Mouse (Mus musculus) megakaryocyte progenitor cell, adult 5-6 weeks (primary cell): ENCODE measurements around the gene Birc7. TPM values are rescaled to one million over a fixed set of nuclear protein-coding genes. Genes with fewer than 3 reads are reported as not detected.

ENCODE experiments used
- ATAC-seq: replicated peaks from 2 replicates; pipeline ENCODE4 v1.8.0; 2016; ENCODE audit warnings: mild to moderate bottlenecking, moderate TSS enrichment, inconsistent platforms; ENCODE audit not compliant: poor library complexity
- total RNA-seq, 2 experiments: library from RNA; stranded (forward) in 1 of 2; stranded (reverse) in 1 of 2; fragments of 157-497, 149-512 nt in 1 of 2; fragments of 200-1000 nt in 1 of 2; gene quantifications; 2 replicates each; pipeline versions ENCODE4 v1.2.3 to v1.2.4; 2015 to 2017

The Birc7 gene
- total RNA-seq, 2 experiments from 2014 or later, result not detected

GRCm38 (mm10) chr2:180904435-180905208, 24.2 kb upstream of the Birc7 start:
- no peak for ATAC-seq

GRCm38 (mm10) chr2:180905556-180906221, 23.1 kb upstream of the Birc7 start:
- ATAC-seq, result no peak

- ATAC-seq, result no peak
Measured at GRCm38 (mm10) chr2:180910928-180911327, 17.9 kb upstream of the Birc7 start.

GRCm38 (mm10) chr2:180915886-180916433, 12.9 kb upstream of the Birc7 start:
- no peak for ATAC-seq

- peak; percentile 16 for ATAC-seq
Measured at GRCm38 (mm10) chr2:180919913-180920809, 8.7 kb upstream of the Birc7 start.

GRCm38 (mm10) chr2:180920810-180921400, 7.9 kb upstream of the Birc7 start, which contains the start of gene Ythdf1:
Gene Ythdf1, minus strand, starts transcription at chr2:180920949.
- ATAC-seq, result peak; percentile 80

- no peak for ATAC-seq
Measured at GRCm38 (mm10) chr2:180922739-180923138, 6.1 kb upstream of the Birc7 start.

- peak; percentile 69 for ATAC-seq
Measured at GRCm38 (mm10) chr2:180925176-180925575, 3.6 kb upstream of the Birc7 start.

- no peak for ATAC-seq
Measured at GRCm38 (mm10) chr2:180932418-180932817, 3.6 kb downstream of the Birc7 start.

GRCm38 (mm10) chr2:180940187-180940586, 11.4 kb downstream of the Birc7 start:
- ATAC-seq, result peak; percentile 70

GRCm38 (mm10) chr2:180941869-180942268, 13.0 kb downstream of the Birc7 start:
- no peak for ATAC-seq

- ATAC-seq, result no peak
Measured at GRCm38 (mm10) chr2:180949947-180950346, 21.1 kb downstream of the Birc7 start.

GRCm38 (mm10) chr2:180952731-180953171, 23.9 kb downstream of the Birc7 start:
- no peak for ATAC-seq

- ATAC-seq, result no peak
Measured at GRCm38 (mm10) chr2:180953638-180954037, 24.8 kb downstream of the Birc7 start.

GRCm38 (mm10) chr2:180954061-180955047, 25.5 kb downstream of the Birc7 start, which contains the start of gene Nkain4:
Gene Nkain4, minus strand, starts transcription at chr2:180954699.
- ATAC-seq, result peak; percentile 23; the same call in 1 of the 2 replicates

- no peak for ATAC-seq
Measured at GRCm38 (mm10) chr2:180959605-180960004, 30.8 kb downstream of the Birc7 start.

- no peak for ATAC-seq
Measured at GRCm38 (mm10) chr2:180960187-180960586, 31.4 kb downstream of the Birc7 start.

- no peak for ATAC-seq
Measured at GRCm38 (mm10) chr2:180962616-180963308, 33.9 kb downstream of the Birc7 start.
